Mouse (Mus musculus) kidney, postnatal 14 days (tissue): ENCODE results near the gene Sh3bgrl3.

Experiments used
- DNase-seq: peaks from one replicate; pipeline ENCODE4 v3.0.0; 2022; ENCODE audit warnings: mixed read lengths

Gene Sh3bgrl3

GRCm38 (mm10) chr4:134127793-134128192, 796 bp downstream of the Sh3bgrl3 start:
- DNase-seq, result no peak

DNA sequence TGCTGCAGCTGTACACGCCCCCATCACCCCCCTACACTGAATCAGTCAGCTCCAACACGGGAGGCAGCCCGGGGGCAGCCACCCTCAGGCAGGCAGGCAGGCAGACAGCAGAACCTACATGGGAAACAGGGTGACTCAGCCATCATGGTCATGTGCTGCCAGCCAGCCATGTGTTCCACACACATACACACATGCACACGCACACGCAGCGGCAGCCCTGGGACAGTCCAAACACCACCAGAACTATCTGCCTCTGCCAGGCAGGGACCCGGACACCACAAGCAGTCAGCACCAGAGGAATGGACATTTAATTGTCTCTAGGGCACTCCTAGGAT, 1.5 kb downstream of the Sh3bgrl3 start:
- no peak for DNase-seq

DNA sequence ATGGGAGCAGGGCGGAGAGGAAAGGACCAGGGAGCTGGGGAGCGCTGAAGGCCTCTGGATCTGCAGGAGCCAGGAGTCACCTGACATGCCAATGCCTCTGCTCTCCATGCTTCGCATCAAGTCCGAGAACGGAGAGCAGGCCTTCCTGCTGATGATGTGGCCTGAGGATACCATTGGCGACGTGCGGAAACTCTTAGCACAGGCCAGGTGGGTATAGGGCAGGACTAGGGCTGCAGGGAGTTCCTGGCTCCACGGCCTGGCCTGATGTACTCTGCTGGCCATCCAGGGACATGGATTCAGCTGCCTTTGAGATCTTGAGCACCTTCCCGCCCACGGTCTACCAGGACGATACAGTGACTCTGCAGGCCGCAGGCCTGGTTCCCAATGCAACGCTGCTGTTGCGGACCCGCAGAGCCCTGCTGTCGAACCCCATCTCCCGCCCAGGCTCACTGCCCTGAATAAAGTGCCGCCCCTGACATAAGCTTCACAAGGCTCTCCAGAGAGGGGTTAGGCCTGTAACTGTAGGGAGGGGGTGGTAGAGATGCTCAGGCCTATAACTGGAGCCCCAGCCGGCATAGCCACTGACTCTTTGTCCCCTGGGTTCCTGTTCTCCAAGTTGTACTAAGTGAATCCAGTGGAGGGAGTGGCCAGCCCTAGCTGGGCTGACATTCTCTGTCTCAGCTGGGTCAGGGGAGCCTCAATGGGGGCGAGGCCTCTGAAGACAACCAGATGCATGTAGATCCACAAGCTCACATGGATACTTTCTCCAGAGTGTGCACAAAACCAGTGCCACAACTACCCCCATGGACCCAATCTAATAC, 2.1 kb downstream of the Sh3bgrl3 start:
- no peak for DNase-seq

DNA sequence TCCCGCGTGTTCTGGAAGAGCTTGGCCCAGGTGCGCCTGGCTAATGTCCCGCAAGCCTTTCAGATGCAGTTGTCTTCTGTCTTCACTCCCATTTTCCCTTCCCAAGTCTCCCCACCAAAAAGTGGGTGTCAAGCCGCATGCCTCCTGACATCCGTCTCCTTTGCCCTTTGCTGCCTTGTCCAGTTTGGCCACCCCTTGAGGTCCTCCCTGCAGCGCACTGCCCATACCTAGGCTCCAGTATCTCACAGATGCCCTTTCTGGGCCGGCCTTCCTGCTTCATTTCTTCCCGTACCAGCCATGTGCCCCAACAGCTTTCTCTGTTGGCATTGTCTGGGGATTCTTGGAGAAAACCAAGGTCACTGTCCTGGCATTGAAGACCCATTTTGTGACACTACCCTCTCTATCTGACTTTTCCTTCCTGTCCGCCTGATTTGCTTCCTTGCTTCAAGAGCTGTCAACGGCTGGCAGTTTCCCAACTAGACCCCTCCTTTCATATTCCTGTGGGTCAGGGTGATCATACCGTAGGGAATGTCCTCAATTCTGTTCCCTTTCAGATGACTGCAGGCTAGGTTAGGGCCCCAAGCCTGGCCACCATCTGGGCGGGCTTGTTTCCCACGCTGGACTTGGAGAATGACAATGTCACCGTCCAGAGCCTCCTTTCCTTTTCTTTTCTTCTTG, 3.1 kb downstream of the Sh3bgrl3 start:
- no peak for DNase-seq

GRCm38 (mm10) chr4:134123680-134124551, 4.7 kb downstream of the Sh3bgrl3 start:
- DNase-seq, result no peak

DNA sequence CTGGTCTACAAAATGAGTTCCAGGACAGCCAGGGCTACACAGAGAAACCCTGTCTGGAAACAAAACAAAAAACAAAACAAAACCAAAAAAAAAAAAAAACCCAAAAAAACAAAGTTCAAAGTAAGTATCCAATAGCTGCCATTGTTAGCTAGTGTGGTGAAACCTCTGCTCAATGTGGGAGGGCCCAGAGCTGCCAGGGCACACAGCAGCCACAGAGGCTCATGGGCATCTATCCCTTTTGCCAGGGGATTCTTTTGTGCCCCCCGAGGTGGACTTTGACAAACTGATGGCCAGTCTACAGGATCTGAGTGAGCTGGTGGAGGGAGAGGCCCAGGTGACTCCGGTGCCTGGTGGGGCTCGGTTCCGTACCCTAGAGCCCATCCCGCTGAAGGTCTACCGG, 5.4 kb downstream of the Sh3bgrl3 start:
- no peak for DNase-seq

DNA sequence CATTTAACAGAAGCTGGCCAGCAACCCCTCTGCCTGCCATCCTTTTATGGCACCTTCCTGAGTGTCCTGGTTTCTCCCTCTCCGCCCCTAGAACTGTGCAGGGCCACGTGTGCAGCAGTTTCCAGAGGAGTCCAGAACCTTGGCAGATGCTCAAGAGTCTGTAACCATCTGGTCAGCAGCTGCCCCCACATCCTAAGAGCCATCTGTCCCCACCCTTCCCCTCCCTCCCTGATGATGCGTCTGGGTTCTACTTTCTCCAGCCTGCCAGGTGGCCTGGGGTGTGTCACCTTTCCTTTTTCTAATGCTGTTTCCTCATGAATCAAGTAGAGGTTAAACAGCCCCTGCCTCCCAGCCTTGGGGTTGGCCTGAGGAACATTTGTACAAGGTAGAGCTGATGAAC, 6.3 kb downstream of the Sh3bgrl3 start:
- DNase-seq, result no peak

DNA sequence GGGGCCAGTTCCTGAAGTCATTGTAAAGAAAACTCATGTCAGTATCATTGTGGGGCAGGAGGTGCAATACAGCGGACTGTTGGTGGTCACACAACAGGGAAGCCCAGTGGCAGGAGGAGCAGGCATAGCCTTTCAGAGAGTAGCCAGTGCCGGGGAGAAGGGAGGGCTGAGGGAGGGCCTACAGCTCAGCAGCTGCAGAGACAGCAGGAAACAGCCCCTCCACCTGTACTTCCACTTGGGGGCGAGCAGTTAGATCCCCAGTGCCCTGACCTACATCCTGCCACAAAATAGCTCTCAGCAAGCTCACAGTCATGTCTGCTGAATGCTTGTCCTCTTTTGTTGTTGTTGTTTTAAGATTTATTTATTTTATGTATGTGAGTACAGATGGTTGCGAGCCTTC, 7.0 kb downstream of the Sh3bgrl3 start:
- no peak for DNase-seq

DNA sequence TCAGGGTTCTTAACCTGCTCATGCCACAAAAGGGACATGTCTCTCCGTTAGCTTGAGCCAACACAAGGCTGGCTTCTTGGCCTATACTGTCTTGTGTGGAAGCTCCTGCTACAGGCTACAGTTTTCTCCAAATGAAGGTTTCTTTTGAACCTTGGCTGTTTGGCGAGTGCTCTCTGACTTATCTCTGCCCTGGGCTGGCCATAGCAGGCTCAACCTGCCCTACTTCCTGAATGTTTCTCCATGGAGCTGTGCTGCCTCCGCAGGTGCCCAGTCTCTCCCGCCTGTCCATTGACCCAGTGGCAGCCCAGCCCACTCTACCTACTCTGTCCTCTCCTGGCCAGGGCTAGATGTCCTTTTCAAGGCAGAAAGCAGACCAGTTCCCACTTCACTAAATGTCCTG, 7.7 kb downstream of the Sh3bgrl3 start:
- DNase-seq, result no peak

- DNase-seq, result no peak
These were observed 8.3 kb downstream of the Sh3bgrl3 start for GRCm38 (mm10) chr4:134120192-134120805.

- no peak for DNase-seq
These were observed 8.9 kb downstream of the Sh3bgrl3 start for GRCm38 (mm10) chr4:134119644-134120043.

- no peak for DNase-seq
These were observed 9.5 kb downstream of the Sh3bgrl3 start for GRCm38 (mm10) chr4:134119042-134119441.

- DNase-seq, result no peak
These were observed 10.3 kb downstream of the Sh3bgrl3 start for GRCm38 (mm10) chr4:134118126-134118800.

DNA sequence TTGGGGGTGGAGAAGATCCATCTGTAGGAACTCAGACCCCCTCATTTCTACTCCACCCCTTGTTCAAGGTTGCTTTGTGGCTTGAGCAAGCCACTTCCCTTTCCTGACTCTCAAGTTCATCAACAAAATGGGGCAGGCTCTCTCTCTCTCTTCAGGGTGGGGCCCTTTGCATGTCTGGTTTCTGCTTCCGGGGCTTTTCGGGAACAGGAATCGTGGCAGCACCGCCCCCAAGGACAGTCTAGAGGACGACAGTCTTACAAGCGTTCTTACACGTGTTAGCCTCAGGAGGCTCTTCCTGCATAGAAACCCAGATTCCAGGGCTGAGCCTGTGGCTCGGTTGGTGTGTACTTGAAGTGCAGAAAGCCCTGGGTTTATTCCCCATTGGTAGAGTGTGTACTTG, 11.6 kb downstream of the Sh3bgrl3 start:
- DNase-seq, result no peak

- DNase-seq, result no peak
These were observed 12.1 kb downstream of the Sh3bgrl3 start for GRCm38 (mm10) chr4:134116501-134116900.

DNA sequence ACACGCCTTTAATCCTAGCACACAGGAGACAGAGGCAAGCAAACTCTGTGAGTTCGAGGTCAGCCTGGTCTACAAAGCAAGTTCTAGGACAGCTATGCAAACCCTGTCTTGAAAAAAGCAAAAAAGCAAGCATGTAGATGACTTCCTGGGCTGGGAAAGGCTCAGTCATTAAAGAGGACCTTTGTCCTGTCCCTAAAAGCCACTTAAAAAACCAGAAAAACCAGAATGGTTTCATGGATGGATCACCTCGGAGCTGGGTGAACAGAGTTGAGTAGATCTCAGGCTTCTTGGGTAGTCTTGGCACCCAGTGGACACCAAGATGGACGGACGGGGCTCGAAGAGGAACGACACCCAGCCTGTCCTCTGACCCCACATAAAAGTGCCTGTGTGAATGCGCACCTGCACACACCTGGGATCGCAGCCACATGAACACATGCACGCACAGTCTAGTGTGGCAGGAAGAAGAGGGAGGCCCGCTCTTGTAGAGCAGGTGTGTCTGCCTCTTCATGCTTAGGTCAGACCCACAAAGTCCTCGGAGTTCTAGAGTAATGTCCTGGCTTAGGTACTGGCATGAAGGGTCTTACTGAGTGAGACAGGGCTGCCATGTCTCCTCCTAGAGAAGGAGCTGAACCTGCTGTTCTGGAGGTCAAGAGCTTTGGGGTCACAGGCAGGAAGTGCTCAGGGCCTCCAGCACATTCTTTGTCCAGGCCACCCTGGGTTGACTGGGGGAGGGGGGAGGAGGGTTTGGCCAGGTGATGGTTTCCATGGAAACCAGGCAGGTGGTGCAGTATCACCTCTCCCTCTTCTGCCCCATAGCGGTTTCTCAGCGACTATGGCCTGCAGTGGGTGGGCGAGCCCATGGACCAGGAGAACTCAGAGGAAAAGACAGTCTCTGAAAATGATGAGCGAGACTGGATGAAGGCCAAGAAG, 13.1 kb downstream of the Sh3bgrl3 start:
- no peak for DNase-seq

DNA sequence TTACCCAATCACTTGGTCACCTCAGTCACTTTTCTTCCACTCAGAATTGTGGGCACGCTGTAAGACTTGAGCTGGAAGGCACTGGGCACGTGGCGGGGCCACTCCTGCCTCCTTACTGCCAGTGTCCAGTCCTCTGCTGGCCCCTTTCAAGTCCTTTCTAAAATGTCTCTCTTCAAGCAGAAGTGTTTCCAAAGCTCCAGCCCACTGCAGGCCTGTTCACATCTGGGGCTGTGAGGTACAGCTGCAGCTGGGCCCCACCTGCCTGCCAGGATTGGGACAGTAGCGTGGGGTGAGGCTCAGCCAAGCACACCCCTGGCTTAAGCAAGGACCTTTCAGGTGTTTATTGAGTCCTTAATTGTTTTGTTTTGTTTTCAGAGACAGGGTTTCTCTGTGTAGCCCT, 14.6 kb downstream of the Sh3bgrl3 start:
- DNase-seq, result no peak

DNA sequence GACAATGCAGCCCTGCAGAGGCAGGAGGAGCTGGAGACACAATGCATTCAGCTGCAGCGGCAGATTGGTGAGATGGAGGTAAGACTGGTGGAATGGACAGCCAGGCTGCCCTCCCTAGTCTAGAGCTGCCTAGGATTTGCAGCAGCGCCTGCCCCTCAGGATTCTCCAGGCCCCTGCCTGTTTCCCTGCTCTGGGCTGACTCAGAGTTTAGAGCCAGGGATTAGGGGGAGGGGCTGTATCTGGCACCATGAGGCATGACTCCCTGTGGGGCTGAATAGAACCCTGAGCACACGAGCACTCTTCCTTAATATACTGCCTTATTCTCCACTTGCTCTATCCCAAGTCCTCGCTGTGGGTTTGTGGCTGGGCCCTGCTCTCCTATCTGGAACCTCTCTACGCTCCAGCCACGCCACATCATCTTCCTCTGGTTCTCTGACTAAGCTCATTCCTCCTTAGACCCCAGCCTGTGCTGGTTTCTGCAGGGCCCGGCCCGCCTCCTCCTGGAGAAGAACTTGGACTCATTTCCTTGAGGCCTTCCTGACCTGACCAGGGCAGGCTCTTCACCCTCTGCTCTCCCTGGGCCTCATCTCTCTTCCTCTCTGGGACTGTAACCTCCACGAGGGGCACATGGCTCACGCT, 15.1 kb downstream of the Sh3bgrl3 start:
- DNase-seq, result no peak

DNA sequence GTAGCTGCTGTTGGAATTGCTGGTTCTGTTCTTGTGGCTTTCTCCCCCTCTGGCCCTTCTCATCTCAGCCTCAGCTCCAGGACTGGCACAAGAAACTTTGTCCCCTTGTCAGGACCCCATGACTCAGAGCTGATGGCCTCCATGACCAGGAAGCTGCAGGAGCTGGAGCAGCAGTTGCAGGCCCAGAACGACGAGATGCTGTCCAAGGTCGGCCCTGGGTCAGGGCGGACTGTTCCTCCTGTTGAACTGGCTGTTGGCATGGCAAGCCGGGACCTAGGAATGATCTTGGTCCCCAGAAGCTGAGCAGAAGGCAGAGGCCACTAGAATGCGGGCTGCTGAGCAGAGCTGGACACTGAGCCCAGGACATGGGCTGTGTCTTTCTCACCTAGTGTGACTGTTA, 16.2 kb downstream of the Sh3bgrl3 start:
- no peak for DNase-seq

DNA sequence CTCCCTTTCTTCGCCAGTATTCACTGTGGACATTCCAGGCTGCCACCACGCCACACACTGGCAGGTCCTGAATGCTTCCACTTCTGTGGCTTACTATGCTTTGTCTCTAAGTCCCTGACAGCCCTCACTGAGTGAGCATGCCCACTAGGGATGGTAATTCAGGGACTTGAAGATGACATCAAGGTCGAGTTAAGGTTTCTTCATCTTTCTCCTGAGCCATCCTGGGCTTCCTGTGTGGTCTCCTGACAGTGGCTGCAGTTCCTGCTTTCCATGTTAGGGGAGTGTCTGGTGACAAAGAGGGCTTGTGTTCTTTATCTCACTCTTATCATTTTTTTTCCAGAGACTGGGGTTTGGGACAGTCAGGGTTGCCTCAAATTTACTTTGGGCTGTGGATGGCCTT, 17.9 kb downstream of the Sh3bgrl3 start:
- no peak for DNase-seq

DNA sequence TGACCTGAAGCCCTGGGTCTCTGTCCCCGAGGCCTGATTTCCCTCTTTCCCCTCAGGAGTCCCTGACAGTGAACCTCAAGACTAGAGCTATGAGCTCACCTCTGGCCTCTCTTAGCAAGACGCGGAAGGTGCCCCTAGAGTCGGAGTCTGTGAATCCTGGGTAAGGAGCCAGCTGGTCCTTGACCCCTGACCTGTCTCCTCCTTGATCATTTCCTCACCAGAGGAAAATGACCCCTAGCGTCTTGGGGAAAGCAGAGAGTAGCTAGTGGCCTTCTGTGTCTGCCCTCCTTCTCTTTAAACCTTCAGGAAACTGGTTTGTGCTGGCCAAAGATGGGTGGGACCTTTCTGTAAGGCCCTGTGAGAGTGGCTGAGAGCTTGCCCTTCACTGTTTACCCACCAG, 20.4 kb downstream of the Sh3bgrl3 start:
- DNase-seq, result no peak
